Mouse (Mus musculus): ENCODE data around the gene Atg2a.

GRCm38 (mm10) chr19:6233647-6234046, 7.8 kb upstream of the Atg2a start:
- TF ChIP-seq CTCF (IDR thresholded peaks at IDR 0.05; ENCODE audit: low read depth) (no peak), EP300 (IDR thresholded peaks at IDR 0.05; ENCODE audit: low read depth) (no peak)

Data from heart, postnatal 0 days (tissue).